Mouse (Mus musculus): ENCODE data around the gene Samd4.

DNA sequence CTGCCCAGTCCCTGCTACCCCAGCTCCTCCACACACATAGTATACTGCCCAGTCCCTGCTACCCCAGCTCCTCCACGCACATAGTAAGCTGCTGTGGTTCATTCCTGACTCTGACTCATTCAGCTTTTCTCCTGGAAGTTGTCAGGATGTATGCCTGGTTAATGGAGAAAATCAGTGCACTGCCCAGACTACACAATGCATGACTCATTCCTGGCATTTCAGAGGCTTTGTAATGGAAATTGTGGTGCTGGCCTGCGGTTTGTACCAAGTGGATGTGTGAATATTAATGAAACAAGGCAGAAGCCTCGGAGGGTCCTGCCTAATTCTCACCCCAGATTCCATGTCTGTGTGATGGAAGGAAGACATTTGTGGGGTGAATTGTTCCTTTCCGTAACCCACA is 107.0 kb downstream of the Samd4 start:
- no peak for TF ChIP-seq CTCF (conservative IDR thresholded peaks at IDR 0.05; ENCODE audit: low read length)
- TF ChIP-seq NANOG (IDR thresholded peaks at IDR 0.05; ENCODE audit: borderline replicate concordance, low read length) = peak; percentile 73; the same call in 1 of the 2 replicates
